Mouse (Mus musculus): ENCODE measurements around the gene Spag8. TPM values are rescaled to one million over a fixed set of nuclear protein-coding genes. Genes with fewer than 3 reads are reported as not detected.

Gene Spag8
- polyA plus RNA-seq, 1 experiment = 0.02 TPM

DNA sequence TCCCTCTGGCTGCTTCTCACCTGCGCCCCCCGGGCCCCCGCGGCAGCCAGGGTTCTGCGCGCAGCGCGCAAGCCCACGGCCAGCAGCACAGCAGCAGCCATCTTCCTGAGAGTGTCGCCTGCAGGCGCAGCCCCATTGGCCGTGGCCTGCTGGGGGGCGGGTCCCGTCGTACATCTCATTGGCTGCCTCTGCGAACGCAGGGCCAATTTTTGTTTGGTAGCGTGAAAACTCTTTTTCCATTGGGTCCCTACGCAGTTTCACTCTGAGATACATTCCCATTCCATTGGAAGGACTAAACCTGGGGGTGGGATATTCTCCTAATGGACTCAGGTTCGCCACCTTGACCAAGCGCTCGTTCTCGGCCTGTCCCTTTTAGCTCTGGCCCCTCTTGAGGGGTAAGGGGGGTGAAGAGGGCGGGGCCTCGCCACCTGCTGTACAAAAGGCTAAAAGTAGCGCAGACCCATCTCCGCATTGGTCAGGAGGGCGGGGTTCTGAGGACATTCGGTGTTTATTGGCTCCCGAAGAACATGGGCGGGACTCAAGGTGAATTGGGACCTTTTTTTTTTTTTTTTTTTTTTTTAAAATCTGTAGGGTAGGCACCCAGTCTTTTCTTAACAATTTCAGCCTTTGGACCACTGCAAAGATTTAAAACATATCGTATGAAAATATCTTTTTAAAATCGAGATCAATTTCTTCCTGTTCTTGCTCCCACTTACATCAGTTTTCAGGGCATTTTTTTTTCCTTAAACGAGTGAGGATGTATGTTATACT lies 3.1 kb upstream of the Spag8 start, which contains the start of gene Hint2:
Gene Hint2, minus strand, starts transcription at position 128 of the 771 bp plus-strand sequence.
- Histone ChIP-seq H3K79me2 (ENCODE audit: control insufficient read depth, insufficient read depth) (no peaks in the 10 kb centered on the region), H3K4me3 (peak within 1 kb of the TSS; percentile 34), H3K27me3 (ENCODE audit: control insufficient read depth, insufficient read depth, insufficient read length) (peaks cover 30% of the 10 kb centered on the region), H3ac (ENCODE audit: control insufficient read depth, insufficient read length) (peak within 1 kb of the TSS; percentile 17), H3K4me2 (ENCODE audit: low read depth) (peak within 1 kb of the TSS; percentile 78), H3K36me3 (ENCODE audit: control insufficient read depth, insufficient read depth) (no peaks in the 10 kb centered on the region)
- TF ChIP-seq E2F4 (IDR thresholded peaks at IDR 0.05; ENCODE audit: insufficient read depth) (no peak), MAX (IDR thresholded peaks at IDR 0.05; ENCODE audit: low read depth) (no peak), TCF12 (IDR thresholded peaks at IDR 0.05; ENCODE audit: insufficient read depth, poor library complexity, severe bottlenecking) (no peak), SRF (IDR thresholded peaks at IDR 0.05; ENCODE audit: control insufficient read depth, insufficient read length, low read depth) (no peak), MYOD1 (IDR thresholded peaks at IDR 0.05; ENCODE audit: control insufficient read depth in 1 of 3, insufficient read length in 2 of 3, low read depth in 2 of 3) (peak in 1 of 3 experiments; percentile 43), USF1 (IDR thresholded peaks at IDR 0.05; ENCODE audit: low read depth) (no peak), POLR2A (IDR thresholded peaks at IDR 0.05; ENCODE audit: insufficient read length, low read depth) (peak; percentile 92), CEBPB (IDR thresholded peaks at IDR 0.05; ENCODE audit: insufficient read depth, poor library complexity, severe bottlenecking) (no peak), TCF3 (IDR thresholded peaks at IDR 0.05; ENCODE audit: insufficient read length, low read depth) (no peak), POLR2AphosphoS2 (IDR thresholded peaks at IDR 0.05; ENCODE audit: insufficient read length, low read depth) (peak; percentile 84), MYOG (IDR thresholded peaks at IDR 0.05; ENCODE audit: control insufficient read depth in 1 of 3, insufficient read depth in 1 of 3, insufficient read length in 2 of 3, low read depth in 2 of 3) (peak in 1 of 3 experiments; percentile 31), REST (IDR thresholded peaks at IDR 0.05; ENCODE audit: insufficient read depth, insufficient read length) (no peak)

DNA sequence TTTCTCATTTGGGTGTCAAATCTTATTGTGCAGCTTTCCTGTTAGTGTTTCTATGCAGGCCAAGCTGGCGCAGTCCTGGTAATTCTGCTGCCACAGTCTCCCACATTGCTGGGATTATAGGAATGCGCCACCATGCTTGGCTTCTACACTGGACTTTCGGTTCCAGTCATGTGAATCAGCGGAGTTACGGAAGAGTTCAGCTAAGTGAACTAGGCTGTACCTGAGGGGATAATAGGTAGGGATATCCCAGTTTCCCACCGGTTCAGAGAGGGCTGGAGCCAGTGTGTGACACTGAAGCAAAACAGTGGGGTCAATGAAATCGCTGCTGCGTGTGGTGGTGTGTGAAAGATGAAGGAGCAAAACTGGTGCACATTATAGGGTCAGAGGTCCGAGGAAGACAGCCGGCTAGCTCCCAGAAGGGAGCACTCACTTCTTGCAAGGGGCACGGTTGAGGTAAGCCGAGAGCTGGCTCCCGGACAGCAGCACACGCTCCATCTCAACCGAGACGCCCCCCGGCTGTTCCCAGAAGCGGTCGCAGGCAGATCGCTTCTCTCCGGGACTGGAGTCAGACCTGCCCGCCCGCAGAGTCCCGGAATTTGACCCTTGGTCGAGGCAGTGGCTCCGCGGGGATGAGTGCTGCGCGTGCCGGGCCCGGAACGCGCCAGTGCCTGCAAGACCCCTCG lies 2.4 kb upstream of the Spag8 start:
- Histone ChIP-seq H3K4me3 (peak overlapping the region; percentile 34), H3K79me2 (ENCODE audit: control insufficient read depth, insufficient read depth) (no peaks in the 10 kb centered on the region), H3K27me3 (ENCODE audit: control insufficient read depth, insufficient read depth, insufficient read length) (peaks cover 22% of the 10 kb centered on the region), H3ac (ENCODE audit: control insufficient read depth, insufficient read length) (peak overlapping the region; percentile 17), H3K36me3 (ENCODE audit: control insufficient read depth, insufficient read depth) (no peaks in the 10 kb centered on the region), H3K4me2 (ENCODE audit: low read depth) (peak overlapping the region; percentile 78)
- TF ChIP-seq E2F4 (IDR thresholded peaks at IDR 0.05; ENCODE audit: insufficient read depth) (no peak), POLR2A (IDR thresholded peaks at IDR 0.05; ENCODE audit: insufficient read length, low read depth) (no peak), MYOG (IDR thresholded peaks at IDR 0.05; ENCODE audit: control insufficient read depth in 1 of 3, insufficient read depth in 1 of 3, insufficient read length in 2 of 3, low read depth in 2 of 3) (no peak), TCF3 (IDR thresholded peaks at IDR 0.05; ENCODE audit: insufficient read length, low read depth) (no peak), POLR2AphosphoS2 (IDR thresholded peaks at IDR 0.05; ENCODE audit: insufficient read length, low read depth) (no peak), MAX (IDR thresholded peaks at IDR 0.05; ENCODE audit: low read depth) (no peak), USF1 (IDR thresholded peaks at IDR 0.05; ENCODE audit: low read depth) (no peak), TCF12 (IDR thresholded peaks at IDR 0.05; ENCODE audit: insufficient read depth, poor library complexity, severe bottlenecking) (no peak), MYOD1 (IDR thresholded peaks at IDR 0.05; ENCODE audit: control insufficient read depth in 1 of 3, insufficient read length in 2 of 3, low read depth in 2 of 3) (no peak), REST (IDR thresholded peaks at IDR 0.05; ENCODE audit: insufficient read depth, insufficient read length) (no peak), SRF (IDR thresholded peaks at IDR 0.05; ENCODE audit: control insufficient read depth, insufficient read length, low read depth) (no peak), CEBPB (IDR thresholded peaks at IDR 0.05; ENCODE audit: insufficient read depth, poor library complexity, severe bottlenecking) (no peak)

DNA sequence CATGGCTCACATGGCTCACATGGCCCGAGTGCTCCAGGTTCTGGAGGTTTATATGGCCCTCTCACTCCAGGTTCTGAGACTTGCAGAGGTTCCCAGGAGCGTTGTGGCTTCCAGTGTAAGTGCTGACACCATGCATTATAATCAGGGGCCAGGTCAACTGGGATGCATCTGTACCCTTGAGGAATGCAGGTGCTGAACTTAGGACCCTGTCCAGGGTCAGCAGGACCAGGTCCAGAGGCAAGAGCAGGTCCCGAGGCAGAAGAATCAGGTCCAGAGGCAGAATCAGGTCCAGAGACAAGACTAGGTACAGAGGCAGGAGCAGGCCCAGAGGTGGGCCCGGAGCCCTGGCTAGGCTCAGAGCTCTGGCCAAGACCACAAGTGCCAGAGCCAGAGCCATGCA lies 668 bp downstream of the Spag8 start:
- Histone ChIP-seq H3K4me3 (no peak overlapping the region), H3K79me2 (ENCODE audit: control insufficient read depth, insufficient read depth) (no peaks in the 10 kb centered on the region), H3K36me3 (ENCODE audit: control insufficient read depth, insufficient read depth) (no peaks in the 10 kb centered on the region), H3K4me2 (ENCODE audit: low read depth) (no peak overlapping the region), H3ac (ENCODE audit: control insufficient read depth, insufficient read length) (no peak overlapping the region), H3K27me3 (ENCODE audit: control insufficient read depth, insufficient read depth, insufficient read length) (no peaks in the 10 kb centered on the region)
- TF ChIP-seq SRF (IDR thresholded peaks at IDR 0.05; ENCODE audit: control insufficient read depth, insufficient read length, low read depth) (no peak), REST (IDR thresholded peaks at IDR 0.05; ENCODE audit: insufficient read depth, insufficient read length) (no peak), USF1 (IDR thresholded peaks at IDR 0.05; ENCODE audit: low read depth) (no peak), MYOG (IDR thresholded peaks at IDR 0.05; ENCODE audit: control insufficient read depth in 1 of 3, insufficient read depth in 1 of 3, insufficient read length in 2 of 3, low read depth in 2 of 3) (no peak), POLR2AphosphoS2 (IDR thresholded peaks at IDR 0.05; ENCODE audit: insufficient read length, low read depth) (no peak), MAX (IDR thresholded peaks at IDR 0.05; ENCODE audit: low read depth) (no peak), E2F4 (IDR thresholded peaks at IDR 0.05; ENCODE audit: insufficient read depth) (no peak), TCF12 (IDR thresholded peaks at IDR 0.05; ENCODE audit: insufficient read depth, poor library complexity, severe bottlenecking) (no peak), MYOD1 (IDR thresholded peaks at IDR 0.05; ENCODE audit: control insufficient read depth in 1 of 3, insufficient read length in 2 of 3, low read depth in 2 of 3) (no peak), CEBPB (IDR thresholded peaks at IDR 0.05; ENCODE audit: insufficient read depth, poor library complexity, severe bottlenecking) (no peak), TCF3 (IDR thresholded peaks at IDR 0.05; ENCODE audit: insufficient read length, low read depth) (no peak), POLR2A (IDR thresholded peaks at IDR 0.05; ENCODE audit: insufficient read length, low read depth) (no peak)

- Histone ChIP-seq H3K4me2 (ENCODE audit: low read depth) (no peak overlapping the region), H3K36me3 (ENCODE audit: control insufficient read depth, insufficient read depth) (no peaks in the 10 kb centered on the region), H3K27me3 (ENCODE audit: control insufficient read depth, insufficient read depth, insufficient read length) (no peaks in the 10 kb centered on the region), H3K4me3 (no peak overlapping the region), H3K79me2 (ENCODE audit: control insufficient read depth, insufficient read depth) (no peaks in the 10 kb centered on the region), H3ac (ENCODE audit: control insufficient read depth, insufficient read length) (no peak overlapping the region)
- no peak for TF ChIP-seq MYOD1 (IDR thresholded peaks at IDR 0.05; ENCODE audit: control insufficient read depth in 1 of 3, insufficient read length in 2 of 3, low read depth in 2 of 3)
- no peak for TF ChIP-seq SRF (IDR thresholded peaks at IDR 0.05; ENCODE audit: control insufficient read depth, insufficient read length, low read depth)
- no peak for TF ChIP-seq POLR2A (IDR thresholded peaks at IDR 0.05; ENCODE audit: insufficient read length, low read depth)
- no peak for TF ChIP-seq E2F4 (IDR thresholded peaks at IDR 0.05; ENCODE audit: insufficient read depth)
Observed at GRCm38 (mm10) chr4:43649783-43650182, 3.6 kb downstream of the Spag8 start.
